Mouse (Mus musculus) C2C12 (cell line): ENCODE data around the gene Mthfr.

ENCODE experiments used
- CEBPB ChIP-seq: IDR thresholded peaks from one replicate; pipeline ENCODE4 v1.6.1; 2011; ENCODE audit warnings: low read depth, mild to moderate bottlenecking, control low read depth, moderate library complexity
- CTCF ChIP-seq: IDR thresholded peaks from one replicate; pipeline ENCODE4 v1.5.1; 2011; ENCODE audit not compliant: control insufficient read depth, insufficient read depth, insufficient read length
- MAX ChIP-seq: IDR thresholded peaks from one replicate; pipeline ENCODE4 v1.6.1; 2011; ENCODE audit warnings: mild to moderate bottlenecking, control low read depth
- MYOD1 ChIP-seq: IDR thresholded peaks from one replicate; pipeline ENCODE4 v1.6.1; 2011; ENCODE audit warnings: low read depth; ENCODE audit not compliant: control insufficient read depth, insufficient read length
- MYOG ChIP-seq: IDR thresholded peaks from one replicate; pipeline ENCODE4 v1.6.1; 2011; ENCODE audit not compliant: control insufficient read depth, insufficient read length; ENCODE audit errors: extremely low read depth
- USF1 ChIP-seq: IDR thresholded peaks from one replicate; pipeline ENCODE4 v1.6.1; 2011; ENCODE audit warnings: low read depth, mild to moderate bottlenecking, control low read depth, moderate library complexity

DNA sequence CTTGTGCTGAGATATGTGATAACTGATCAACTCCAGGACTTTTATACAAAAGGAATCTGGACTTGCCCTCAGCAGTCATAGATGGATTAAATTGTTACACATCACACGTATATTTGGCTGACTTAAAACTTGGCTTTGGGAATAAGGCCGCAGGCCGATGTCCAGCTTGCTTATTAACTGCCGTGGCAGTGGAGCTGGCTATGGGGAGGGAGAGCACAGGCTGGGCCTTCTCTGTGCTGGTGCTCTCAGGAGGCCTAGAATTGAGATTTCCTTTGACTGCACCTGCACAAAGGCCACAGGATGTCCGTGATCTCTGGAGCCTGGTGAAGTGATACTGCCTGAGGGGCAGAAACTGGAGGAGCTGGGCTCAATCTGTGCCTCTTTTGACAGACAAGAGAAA, 8.4 kb upstream of the Mthfr start:
- TF ChIP-seq MAX (no peak), MYOG (no peak), CTCF (no peak), USF1 (no peak), MYOD1 (no peak), CEBPB (no peak)
